Mouse (Mus musculus) adrenal gland, adult 18-20 months (tissue): Measurements from ENCODE around the gene St5. TPM values are rescaled to one million over a fixed set of nuclear protein-coding genes. Genes with fewer than 3 reads are reported as not detected.

Experiments used
- DNase-seq, 2 experiments: peaks; one replicate each; pipeline ENCODE4 v3.0.0; 2021 to 2022; ENCODE audit warnings: low spot score in 2 of 2
- total RNA-seq, 2 experiments: library from RNA; stranded (reverse); gene quantifications; 1 replicate in 1 of 2; 2 replicates in 1 of 2; pipeline ENCODE4 v1.2.3; 2021

St5 gene
- total RNA-seq, 2 experiments from 2014 or later, result 26.5 to 27.7 TPM

DNA sequence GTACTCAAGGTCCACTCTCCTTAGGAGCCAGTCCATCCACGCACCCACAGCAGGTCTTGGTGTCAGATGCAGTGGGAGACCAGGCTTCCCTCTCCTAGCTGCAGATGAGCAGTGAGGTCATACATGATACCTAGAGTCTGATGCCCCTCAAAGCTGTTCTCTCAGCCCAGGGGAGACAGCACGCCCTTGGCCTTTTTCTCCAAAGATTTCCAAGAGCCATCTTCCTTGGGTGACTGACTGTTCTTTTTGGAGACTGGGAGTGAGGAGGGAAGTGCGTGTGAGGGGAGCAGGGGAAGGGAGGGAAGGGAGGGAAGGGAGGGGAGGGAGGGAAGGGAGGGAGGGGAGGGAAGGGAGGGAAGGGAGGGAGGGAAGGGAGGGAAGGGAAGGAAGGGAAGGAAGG is 90.4 kb downstream of the St5 start:
- DNase-seq, result no peak

DNA sequence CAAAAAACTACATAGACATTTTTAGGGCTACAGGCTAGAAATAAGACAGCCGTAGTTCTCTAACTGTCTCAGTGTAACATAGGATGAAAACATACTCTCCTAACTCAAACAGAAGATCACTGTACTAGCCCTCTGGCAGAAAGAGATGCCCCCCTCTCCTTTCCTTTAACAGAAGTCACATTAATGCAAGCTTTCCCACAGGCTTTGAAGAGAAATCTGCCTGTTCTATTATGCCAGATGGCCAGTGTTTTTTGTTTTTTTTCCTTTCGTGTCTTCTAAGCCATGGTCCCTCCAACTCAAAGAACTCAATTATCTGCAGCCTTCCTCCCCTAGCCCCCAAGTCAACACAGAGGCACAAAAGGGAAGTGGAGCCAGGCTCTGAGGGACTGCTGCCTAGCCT is 90.9 kb downstream of the St5 start:
- no peak for DNase-seq

DNA sequence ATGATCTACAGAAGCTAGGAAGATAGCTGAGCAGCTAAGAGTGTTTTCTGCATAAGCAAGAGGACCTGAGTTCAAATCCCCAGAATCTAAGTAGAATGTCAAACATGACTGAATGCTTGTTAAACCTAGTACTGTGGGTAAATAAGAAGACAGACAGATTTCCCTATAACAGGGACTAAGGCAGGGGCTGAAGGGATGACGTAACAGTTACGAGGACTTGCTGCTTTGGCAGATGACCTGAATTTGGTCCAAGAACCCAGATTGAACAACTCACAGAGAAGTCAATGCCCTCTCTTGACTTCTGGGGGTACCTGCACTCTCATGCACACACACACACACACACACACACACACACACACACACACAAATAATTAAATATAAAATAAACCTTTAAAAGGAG is 93.1 kb downstream of the St5 start:
- DNase-seq, result no peak

DNA sequence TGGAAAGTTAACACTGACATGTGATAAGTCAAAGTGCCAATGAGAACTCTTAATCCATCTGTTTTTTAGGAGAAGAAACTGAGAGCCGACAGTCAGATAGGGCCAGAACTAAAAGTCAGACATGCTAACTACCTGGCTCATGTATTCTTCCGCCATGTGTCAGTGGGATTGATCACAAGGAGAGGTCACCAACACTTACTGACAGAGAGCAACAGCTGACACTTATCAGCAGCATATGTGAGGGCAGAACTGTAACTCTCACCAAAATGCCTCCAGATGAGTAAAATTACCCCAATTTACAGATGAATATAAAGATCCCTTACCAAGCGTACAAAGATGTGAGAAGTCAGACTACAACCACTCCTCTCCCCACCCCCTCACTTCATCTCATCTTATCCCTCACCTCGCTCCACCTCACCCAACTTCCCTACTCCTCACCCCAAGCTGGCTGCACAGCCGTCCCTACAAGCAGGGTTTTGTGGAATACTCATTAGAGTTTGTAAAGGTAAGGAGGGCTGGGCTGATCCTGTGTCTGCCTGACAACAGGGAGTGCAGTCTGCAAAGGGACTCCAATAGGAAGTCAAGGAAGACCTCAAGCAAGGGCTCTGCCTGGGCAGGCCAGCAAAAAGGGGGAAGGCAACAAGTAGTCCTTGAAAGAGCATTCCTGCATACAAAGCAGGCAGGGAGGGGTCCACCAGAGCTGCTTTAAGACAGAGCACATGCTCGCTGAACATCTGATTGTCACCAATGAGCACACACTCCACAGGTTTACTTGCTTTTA is 93.7 kb downstream of the St5 start:
- DNase-seq, result no peak

DNA sequence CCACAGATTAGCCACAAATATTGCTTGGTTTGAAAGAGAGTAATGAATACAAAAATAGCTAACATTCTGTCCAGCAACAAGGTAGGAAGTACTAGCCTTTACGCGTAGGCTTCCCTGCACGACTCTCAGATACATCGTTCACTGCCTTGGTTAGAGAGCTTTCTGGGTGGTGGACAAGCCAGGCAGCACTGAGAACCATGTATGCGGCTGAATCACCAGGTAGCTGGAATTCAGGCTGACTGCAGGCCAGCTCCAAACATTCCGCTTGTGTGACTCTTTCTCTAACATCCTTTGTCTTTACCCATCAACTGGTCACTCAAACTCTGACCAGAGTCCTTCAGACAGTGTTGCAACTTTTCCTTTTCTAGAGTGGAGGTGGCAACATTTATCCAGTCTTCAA is 94.6 kb downstream of the St5 start:
- no peak for DNase-seq

DNA sequence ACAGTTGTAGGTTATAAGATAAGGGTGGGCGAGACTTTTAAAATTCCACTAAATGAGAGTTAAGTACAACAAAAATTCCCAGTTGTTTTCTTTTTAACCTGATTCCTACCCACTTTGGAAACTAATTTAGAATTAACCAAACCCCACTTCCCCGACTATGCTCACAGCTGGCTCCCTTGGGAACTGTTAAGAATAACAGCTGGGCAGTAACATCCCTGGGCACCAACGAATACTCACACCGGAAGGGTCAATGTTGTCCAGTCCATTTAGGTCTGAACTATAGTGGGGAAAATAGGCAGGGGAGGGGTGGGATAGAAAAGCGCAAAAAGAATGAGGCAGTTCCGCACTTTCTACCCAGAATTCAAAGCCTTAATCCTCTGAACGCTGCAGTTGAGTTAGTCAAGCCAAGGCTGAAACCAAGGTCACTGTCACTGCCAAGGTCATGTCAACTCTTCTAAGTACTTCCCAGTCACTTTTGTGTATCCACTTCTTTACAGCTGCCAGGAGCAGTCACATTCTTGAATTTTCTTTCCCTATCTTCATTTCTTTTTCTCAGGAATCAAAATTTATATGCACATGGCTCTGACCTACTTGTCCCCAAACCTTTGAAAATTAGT is 96.3 kb downstream of the St5 start:
- DNase-seq, result no peak

DNA sequence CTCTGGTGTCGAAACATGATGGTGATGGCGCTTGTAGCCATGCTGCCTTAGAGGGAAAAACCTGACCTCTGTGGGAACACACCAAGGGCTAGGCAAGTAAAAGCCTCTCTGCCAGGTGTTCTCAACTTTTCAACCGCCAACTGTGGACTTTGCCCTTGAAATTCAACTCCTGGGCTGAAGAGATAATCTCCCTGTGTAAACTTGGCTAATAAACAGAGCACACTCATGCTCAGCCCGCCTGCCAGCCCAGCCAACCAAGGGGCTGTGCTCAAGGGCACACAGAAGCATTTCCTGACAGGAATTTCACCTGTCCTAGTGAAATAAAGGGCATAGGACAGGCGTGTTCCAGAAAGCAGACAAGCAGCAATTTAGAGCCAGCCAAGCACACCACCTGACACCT is 100.8 kb downstream of the St5 start:
- no peak for DNase-seq

DNA sequence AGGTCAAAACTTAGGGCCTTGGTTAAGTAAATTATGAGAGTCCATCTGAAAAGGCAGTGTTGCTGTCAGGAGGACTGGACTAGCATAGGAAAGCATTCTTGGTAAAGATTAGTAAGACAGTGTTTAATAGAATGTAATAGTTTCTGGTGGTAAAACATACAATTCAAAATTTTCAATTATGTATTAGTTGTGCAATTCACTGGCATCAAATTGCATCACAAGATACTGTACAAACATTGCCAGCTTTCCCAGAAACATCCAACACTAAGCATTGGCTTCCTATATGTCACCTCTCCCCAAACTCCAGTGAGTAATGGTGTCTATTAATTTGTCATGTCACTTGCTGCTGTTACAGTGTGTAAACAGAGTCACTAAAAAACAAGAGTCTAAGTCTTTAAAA is 101.4 kb downstream of the St5 start:
- no peak for DNase-seq

DNA sequence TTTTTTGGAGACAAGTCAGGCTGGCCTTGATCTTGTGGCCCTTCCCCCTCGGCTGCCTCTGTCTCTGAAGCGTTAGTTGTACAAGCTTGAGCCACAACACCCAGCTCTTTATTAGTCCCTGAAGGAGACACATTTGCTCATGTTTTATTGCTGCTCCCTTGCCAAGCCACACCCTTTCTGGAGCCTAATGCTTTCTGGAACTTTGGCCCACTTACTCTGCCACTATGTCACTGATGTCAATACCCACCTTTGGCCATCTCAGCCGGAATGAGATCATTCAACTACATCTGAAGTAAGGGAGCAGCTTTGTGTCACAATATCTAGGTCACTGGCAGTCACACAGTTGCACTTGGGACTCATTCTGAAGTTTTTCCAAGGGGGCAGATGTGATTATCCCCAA is 102.7 kb downstream of the St5 start:
- no peak for DNase-seq

DNA sequence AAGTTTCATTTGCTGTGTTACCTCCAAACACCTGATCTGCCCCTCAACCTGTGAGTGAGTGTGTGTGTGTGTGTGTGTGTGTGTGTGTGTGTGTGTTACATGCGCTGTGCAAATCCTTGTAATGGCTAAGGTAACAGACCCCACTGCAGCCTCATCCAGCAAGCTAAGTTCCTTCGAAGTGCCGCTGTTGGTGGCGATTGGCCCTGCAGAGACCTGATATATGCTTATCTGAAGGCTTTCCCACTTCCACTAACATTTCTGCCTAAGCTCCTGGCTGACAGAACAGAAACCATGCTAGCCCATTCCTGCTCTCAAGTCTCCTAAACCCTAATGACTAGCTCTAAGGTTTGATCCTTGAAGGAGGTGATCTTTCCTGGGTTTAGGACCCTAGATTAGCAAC is 103.4 kb downstream of the St5 start:
- no peak for DNase-seq

DNA sequence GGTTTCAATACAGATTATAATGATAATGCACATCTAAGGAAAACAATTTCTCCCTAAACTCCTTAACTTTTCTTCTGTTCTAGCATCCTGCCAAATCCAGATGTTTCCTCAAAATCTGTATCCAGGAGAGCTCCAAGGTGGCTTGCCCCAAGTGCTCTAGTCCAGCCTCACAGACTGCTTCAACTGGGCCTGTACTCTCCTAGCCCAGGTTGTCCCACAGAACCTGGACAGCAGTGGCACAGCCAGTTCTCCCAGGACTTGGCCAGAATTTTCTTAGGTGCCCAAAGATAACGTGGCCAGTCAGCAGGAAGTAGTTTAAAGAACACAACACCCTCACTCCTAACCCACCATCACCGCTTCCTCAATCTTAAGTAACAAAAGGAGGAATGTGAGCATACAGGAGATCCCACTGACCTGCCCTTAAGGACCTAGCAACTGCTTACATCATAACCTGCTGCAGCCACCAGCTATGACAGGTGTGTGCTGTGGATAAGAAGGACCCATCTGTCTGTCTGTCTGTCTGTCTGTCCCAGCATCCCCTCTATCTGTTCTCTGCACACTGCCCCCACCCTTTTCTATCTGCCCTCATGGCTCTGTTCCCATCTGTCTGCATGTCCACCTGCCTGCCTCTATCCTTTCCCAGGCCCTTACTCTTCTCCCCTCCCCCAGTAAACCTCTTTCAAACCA is 108.4 kb downstream of the St5 start:
- no peak for DNase-seq

DNA sequence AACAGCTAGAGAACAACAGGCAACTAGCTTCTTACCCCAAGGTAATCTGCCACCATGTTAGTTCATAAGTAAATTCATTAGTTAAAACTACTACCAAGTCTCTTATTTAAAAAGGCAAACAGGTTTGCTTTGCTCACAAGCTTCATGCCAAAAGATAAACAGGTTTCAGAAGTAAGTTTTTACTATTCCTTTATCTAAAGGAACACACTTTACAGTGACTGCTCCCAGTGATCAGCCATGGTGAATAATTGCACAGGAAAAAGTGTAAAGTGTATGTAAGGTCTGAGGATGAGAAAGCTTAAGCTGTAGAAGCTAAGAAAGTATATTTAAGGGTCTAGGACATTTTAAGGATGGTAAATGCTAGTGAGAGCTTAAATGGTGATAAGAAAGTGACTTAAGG is 109.4 kb downstream of the St5 start:
- DNase-seq, result no peak

DNA sequence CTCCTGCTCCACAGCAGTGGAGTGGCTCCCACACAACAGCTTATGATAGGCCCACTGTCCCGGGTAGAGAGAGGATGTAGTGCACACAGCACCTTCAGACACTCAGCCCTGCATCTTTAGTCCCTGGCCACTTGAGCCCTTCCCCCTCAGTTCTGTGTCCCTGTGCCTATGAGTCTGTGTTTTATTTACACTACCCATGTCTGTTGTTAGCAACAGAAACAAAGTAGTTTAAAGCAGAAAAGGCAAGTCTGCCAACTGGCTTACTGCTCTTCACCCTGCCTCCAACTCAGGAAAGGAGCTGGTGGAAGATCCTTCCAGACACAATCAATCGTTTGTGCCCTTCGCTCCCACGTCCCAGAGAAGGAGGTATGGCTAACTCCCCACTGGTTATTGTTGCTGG is 111.2 kb downstream of the St5 start:
- no peak for DNase-seq

DNA sequence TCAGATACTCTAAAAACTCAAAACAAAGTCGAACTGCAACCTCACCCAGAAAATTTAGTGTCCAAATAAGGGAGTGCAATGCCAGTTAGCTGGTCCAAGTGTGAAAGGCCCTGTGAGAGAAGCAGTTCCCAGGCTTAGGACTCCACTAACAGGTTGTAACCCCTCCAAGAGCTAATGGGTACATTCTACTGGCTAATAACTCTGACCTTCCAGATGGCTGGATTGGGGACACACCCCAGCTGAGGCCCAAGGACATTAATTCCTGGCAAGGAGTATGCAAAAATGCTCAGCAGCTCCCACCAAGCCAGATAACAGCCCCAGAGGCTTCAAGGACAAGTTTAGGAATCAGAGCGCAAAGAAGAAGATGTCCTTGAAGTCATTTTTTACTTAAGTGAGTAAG is 112.8 kb downstream of the St5 start:
- DNase-seq, result no peak

DNA sequence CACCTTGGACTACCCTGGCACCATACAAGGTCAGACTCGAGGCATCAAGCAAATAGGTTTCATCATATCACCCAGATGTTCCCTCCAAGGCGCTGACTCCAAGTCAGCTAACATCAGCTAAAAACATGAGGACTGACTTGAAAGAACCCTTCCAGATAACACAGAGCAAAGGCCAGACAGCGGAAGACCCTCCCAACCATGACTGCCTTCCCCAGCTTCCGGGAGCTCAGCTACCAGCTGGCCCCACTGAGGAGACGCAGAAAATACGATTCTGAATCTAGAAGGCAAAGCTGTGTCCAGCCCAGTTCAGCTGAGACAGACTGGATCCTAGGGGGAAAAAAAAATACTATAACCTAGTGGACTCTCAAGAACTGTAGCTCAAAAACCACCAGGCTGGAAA is 114.4 kb downstream of the St5 start:
- no peak for DNase-seq

DNA sequence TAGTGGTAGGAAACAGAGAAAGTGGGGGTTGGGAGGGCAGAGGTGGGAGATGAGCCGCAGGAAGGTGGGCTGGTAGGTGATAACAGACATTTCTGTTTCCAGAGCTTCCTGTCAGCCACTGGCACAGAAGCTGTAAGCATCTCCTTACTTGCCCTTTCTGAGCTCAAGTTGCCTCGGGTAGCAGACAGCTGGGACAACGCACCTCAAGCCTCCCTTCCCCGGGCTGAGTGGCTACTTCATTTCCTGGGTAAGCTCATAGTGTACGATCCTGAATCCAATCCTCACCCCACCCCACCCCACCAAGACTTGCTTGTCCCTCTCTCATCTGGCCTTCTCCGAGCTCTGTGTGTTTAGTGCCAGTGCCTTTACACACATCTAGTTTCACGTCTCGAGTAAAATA is 115.3 kb downstream of the St5 start:
- no peak for DNase-seq

DNA sequence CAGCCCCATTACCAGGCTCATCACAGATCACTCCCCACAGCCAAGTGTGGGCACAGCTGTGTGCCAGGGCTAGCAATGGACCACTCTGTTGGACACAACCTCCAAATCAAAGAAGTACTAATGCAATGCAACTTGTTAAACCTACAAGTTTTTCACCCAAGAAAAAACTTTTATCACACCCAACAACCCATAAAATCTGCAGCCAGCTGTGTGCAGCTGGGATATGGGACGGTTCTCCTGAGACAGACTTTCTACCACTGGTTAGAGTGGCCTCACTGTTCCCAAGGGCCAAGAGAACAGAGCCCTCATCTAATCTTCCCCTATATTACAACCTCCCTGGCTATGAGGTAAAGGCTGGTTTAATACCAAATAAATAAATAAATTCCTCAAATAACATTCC is 118.9 kb downstream of the St5 start:
- no peak for DNase-seq

DNA sequence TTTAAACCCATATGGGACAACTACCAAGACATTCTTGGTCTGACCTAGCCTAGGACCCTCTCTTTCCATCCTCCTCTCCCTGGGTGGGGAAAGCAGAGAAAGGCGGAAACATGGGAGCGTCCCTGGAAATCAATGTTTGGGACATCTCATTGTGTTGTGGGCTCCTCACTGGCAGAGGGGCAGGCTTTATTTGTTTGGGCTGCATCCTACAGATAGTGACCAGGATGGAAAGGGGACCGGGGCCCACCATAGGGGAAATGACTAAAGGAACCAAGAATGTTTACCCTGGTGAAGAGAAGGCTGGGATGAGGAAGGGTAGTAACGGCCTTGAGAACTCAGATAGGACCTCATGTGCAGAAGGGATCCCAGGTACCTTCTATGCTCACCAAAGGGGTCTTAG is 122.9 kb downstream of the St5 start:
- no peak for DNase-seq

DNA sequence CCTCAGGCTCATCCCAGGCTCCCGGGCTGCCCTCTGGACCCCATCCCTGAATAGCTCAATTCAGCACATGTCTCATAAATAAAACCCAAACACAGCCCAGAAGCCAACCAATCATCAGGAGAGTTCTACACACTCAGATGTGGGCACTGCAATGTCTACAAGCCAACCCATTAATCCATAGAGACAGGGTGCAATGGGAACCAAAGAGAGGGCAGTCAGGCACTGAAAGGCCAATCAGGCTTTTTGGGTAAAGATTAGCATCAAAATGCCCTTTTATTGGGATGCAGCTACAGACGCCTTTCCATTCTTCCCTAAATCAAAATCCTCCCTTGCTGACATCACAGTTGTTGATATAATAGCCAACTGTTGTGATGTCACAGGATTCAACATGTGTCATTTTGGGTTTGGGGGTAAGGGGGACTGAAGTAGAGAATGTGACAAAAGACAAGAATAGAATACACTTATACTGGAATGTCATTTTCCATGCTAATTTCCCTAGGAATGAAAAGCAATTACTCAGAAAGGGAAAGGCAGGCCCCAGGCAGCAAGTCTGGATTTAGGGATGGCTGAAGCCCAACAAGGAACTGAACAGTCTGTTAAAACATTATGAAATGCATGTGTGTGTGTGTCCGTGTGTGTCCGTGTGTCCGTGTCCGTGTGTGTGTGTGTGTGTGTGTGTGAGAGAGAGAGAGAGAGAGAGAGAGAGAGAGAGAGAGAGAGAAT is 123.7 kb downstream of the St5 start:
- DNase-seq, result no peak

DNA sequence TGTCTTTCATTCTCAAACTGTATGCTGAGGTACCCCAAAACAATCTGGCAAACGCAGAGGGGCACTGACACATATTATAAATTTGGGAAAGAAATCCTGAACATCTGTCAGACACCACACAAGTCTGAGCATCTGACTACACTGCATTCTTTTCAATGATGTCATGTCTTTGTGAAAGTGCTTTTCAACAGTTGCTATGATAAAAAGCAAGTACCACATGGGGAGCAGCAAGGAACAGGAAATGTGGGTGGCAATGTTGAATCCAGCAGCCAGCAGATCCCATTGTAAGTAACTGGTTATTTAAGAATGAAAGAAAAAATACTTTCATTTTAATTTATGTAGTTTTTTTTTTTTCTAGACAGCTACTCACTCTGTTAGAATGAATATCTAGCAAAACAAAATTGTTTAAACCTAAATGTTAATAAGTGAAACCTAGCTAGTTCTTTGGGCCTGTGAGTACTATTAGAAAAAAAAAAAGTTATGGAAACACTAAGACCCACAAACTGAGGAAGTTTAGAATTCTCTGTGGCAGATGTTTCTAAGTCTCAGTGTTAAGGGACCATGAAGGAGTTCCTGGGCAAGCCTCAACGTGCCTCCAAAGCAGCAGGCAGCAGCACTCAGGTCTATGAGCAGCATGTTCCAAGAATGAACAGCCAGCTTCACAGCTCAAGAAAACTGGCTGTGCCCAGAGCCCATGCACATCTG is 124.4 kb downstream of the St5 start:
- DNase-seq, result no peak
